Mouse (Mus musculus): ENCODE data around the gene Pla2g10. TPM values are rescaled to one million over a fixed set of nuclear protein-coding genes. Genes with fewer than 3 reads are reported as not detected.

Gene Pla2g10
- polyA plus RNA-seq (2012): not detected in 2 replicates

DNA sequence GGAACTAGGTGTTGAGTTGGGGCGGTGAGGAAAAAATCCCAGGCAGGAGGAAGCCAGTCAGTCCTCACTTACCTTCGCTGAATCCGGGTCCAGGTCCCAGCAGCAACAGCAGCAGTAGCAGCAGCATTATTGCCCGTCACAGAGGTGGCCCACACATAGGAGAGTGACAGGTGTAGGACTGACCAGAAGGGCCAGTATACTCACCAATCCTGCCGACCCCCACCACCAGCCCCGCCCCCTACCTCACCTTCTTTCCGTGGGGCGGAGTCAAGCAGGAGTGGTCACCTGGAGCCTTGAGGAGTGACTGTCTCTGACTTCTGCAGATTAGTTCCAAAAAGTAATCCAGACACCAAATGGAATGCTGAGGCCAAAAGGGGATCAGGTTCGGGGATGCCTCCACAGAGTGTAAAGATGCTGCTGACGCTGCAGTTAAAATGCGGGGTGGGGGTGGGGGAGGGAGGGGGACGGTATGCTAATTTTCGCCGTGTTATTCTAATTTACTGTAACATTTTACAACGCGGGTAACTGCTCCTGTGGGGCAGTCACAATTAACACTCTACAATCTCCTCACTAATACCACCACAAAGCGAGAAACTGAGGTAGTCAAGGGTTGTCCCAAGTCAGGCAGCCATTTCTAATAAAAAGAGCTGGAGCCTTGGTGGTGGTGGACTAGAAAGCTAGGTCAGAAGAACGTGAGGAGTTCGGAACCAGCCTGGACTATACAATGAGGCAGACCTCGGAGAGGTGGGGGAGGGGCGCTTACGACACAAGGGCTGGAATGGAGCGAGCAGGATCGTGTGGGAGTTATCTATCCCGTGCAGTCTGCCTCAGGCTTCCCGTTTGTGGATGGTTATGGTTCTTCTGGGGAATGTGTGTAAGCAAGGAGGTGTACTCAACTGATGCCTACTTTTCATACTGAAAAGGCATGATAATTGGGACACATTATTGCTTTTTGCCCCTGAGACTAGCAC lies at the start of gene Pla2g10:
Gene Pla2g10, minus strand, starts transcription at position 699 of the 971 bp plus-strand sequence.
- no peak for TF ChIP-seq GATA1 (IDR thresholded peaks at IDR 0.05; ENCODE audit: low read length)

DNA sequence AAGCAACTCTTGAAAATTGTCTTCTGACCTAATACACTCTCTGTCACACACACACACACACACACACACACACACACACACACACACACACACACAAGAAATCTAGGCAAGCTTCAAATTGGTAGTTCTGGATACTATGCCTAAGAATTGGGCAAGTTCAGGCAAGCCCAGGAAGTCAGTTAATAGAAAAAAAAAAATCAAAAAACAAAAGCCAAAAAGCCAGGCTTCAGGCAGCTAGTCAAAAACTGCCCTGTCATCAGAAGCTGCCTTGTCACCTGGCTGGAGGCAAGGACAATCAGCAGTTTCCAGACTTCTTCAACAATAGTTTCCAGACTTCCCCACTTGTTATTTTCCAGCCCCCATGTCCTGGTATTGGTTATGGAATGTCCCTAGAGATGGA lies 35.6 kb upstream of the Pla2g10 start:
- no peak for TF ChIP-seq GATA1 (IDR thresholded peaks at IDR 0.05; ENCODE audit: low read length)

DNA sequence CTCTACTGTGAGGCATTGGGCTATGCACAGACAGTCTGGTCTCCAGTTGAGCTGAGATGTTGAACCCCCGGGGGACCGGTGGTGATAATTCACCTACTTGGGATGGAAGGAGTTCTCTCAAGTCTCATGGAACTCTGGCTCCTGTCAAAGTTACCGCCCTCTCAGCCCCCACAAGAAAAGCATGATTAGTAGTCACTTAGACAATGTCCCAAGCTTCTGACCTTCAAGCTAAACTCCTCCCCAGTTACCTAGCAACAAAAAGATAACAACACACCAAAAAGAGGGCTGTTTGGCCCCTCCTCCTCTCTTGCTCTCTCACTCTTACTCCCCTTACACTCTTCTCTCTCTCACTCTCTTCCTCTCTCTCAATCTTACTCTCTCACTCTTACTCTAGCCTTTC lies 33.7 kb upstream of the Pla2g10 start:
- no peak for TF ChIP-seq GATA1 (IDR thresholded peaks at IDR 0.05; ENCODE audit: low read length)

DNA sequence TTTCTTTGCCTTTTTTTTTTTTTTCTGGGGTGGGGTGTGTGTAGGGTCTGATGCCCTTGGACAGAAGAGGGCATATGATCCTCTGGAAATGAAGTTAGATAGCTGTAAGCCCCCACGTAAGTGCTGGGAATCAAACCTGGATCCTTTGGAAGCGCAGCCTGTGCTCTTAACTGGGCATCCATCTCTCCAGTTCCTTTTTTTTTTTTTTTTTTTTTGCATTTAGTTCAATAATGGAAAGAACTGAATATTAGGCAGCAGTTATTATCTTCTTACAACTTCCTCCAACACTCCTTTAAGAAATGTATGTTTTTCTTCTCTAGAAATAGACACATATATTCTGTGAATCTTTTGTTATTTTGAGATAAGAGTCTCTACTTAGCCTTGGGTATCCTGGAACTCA lies 27.0 kb upstream of the Pla2g10 start:
- TF ChIP-seq GATA1 (IDR thresholded peaks at IDR 0.05; ENCODE audit: low read length): no peak

DNA sequence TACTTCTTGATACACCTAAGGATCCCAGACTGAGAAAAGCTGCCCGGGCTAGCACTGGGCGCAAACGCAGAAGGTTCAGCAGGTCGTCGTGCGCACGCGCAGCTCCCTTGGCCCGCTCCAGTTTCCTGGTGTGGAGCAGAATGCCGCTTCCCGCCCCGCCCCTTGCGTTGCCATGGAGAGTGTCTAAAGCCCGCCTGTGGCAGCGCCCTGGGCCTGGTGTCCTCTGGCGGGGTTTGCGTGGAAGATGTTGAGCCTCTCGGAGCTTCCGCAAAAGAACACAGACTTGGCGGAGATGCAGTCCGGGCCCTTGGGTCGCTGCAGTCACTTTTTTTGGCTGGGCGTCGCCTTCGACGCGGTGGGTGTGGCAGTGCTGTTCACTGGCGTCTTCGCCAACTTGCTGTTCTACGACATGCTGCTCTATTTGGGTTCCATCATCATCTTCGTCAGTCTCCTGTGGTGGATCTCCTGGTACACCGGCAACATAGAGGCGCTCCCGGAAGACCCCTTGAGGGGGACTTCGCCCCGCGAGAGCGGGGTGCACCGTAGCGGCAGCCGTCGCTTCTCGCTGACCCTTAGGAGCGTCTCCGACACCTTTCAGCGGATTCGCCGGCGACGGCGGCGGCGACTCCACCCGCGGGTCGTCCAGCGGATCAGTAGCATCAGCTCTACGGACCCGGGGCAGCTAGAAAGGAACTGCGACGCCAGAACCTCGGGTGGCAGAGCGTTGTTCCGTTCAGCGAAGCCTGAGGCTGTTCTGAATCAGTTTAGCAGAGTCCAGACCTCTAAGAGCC lies 23.8 kb upstream of the Pla2g10 start:
- TF ChIP-seq GATA1 (IDR thresholded peaks at IDR 0.05; ENCODE audit: low read length): no peak

DNA sequence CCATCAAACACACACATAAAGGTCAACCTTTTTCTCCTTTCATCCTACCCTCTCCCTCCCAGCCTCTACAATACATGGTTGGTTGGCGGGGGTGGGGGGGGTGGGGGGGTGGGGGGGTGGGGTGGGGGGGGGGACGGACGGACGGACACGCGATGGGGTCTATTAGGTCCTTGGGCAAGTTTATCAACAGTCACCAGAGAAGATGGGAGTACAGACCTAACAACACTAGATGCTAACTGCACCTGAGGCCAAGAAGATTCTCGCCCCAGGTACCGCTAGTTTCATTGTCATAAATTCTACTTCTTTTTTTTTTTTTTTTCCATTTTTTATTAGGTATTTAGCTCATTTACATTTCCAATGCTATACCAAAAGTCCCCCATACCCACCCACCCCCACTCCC lies 23.2 kb upstream of the Pla2g10 start:
- TF ChIP-seq GATA1 (IDR thresholded peaks at IDR 0.05; ENCODE audit: low read length): no peak

DNA sequence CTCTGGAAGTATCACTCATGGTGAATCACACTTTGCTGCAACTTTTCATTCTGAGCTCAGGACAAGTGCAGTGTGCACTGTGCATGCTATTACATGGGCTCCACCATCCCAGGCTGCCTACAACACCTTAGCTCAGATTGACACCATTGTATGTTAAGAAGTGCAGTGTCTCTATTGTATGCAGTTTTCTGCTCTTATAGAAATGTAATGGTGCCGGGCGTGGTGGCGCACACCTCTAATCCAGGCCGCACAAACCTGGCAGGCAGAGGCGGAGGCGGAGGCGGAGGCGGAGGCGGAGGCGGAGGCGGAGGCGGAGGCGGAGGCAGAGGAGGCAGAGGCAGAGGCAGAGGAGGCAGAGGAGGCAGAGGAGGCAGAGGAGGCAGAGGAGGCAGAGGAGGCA lies 19.8 kb upstream of the Pla2g10 start:
- TF ChIP-seq GATA1 (IDR thresholded peaks at IDR 0.05; ENCODE audit: low read length): no peak

DNA sequence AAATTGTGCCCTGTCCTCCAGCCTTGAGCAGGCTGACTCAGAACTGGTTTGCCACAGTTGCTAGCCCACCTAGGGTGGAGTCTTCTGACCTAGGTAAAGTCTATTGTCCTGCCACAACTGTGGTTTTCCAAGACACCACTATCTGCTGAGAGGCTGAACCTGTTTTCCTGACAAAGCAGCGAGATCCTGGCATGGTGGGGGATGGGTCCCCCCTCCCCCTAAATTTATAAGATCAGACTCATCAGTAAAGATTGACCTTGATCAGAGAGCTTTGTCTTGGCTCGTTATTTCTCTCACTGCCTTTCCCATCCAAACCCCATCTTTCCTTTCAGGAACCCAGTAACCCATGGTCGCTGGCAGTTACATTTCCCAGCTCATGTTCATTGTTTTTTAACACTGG lies 19.2 kb upstream of the Pla2g10 start:
- TF ChIP-seq GATA1 (IDR thresholded peaks at IDR 0.05; ENCODE audit: low read length): no peak

DNA sequence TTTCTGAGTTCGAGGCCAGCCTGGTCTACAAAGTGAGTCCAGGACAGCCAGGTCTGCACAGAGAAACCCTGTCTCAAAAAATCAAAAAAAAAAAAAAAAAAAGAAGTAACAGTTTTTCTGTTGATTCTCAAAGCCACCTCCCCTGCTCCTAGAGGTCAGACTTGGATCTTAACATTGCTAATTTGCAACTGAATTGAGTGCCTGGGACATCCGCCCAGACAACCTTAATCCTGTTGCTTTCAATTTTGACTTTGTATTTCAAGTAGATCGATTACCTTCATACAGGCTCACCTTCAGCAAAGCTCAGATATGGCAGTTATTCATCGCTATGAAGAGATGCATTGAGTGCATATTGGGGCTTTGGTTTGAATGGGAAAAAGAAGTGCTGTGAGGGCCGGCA lies 18.5 kb upstream of the Pla2g10 start:
- TF ChIP-seq GATA1 (IDR thresholded peaks at IDR 0.05; ENCODE audit: low read length): no peak

DNA sequence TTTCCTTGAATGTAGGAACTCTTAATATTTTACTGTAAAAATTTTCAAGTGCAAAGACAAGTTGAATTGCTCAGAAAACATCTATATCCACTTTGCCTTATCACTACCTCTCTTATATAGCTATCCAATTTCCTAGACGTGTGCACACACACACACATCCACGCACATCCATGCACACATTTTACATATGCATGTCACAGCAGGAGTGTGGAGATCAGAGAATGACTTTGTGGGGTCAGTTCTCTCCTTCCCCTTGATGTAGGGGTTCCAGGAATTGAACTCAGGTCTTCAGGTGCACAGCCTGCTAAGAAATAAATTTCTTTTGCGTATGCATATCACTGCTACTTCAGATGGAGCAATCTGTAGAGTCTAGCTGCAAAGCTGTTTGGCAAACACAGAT lies 17.3 kb upstream of the Pla2g10 start:
- no peak for TF ChIP-seq GATA1 (IDR thresholded peaks at IDR 0.05; ENCODE audit: low read length)

DNA sequence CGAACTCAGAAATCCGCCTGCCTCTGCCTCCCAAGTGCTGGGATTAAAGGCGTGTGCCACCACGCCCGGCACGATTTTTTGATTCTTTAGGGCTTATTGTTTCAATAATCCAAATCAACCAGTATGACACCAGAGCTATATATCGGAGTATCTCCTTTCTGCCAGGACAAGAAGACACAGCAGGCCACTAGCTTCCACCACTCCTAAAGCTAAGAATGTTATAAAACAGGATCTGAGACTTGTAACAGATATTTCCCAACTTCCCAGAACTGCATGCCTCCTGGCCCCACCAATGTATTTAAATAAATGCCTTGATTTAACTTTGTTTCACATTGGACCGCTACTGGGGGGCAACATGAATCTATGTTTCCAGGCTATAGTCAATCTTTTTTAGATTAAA lies 16.9 kb upstream of the Pla2g10 start:
- TF ChIP-seq GATA1 (IDR thresholded peaks at IDR 0.05; ENCODE audit: low read length): no peak

DNA sequence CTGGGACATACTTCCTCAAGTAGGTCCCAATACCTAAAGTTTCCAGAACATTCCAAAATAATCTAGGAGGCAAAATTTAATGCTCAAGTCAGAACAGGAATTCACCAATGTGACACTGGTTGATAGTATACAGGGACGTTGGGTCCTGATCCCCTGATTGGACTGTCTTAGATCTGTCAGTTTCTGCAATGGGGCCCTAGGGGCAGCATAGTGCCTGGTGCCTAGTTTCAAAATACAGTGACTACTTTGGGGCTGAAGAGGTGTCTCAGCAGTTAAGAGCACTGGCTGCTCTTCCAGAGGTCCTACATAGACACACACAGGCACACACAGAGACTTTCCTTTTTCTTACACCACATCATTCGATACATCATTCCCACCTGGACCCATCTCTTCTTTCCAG lies 10.1 kb upstream of the Pla2g10 start:
- no peak for TF ChIP-seq GATA1 (IDR thresholded peaks at IDR 0.05; ENCODE audit: low read length)

DNA sequence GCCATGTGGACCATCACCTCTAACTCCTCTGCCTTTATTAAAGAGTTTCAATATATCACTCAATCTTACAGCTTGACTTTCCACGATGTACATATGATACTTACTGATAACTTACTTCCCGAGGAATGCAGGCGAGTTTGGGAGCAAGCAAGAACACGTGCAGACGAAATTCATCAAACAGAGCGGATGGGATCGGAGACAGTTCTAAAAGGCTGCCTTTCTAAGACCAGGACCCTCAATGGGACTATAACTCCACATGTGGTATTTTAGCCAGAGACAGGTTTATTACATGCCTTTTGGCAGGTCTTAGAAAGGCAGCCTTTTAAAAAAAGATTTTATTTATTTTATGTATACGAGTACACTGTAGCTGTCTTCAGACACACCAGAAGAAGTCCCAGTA lies 5.2 kb upstream of the Pla2g10 start:
- TF ChIP-seq GATA1 (IDR thresholded peaks at IDR 0.05; ENCODE audit: low read length): no peak

DNA sequence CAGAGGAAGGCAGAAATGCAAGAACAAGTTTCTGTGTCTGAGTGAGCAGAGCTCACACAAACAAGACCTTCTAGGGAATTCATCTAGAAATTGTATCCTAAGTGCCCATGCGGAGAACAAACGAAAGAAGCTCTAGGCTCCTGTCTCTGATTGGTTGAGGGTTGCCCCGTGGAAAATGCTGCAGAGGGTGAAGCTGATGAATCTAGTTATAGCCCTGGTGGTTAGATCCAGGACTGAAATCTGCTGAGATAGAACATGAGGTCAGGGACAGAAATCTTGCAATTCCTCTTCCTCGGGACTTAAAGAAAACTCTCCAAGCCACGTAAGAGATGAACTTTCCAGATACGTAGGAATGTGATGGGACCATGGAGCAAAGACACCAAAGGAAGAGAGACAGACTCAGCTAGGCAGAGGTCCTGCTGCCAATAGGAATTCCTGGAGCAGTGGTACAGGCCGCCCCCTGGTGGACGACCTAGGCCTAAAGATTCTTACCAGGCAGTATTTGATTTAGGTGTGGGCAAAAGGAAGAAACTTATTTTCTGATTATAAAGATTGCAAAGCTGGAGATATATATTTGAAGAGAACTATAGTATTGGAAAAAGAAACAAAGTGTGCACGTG lies 2.8 kb upstream of the Pla2g10 start:
- TF ChIP-seq GATA1 (IDR thresholded peaks at IDR 0.05; ENCODE audit: low read length): no peak

DNA sequence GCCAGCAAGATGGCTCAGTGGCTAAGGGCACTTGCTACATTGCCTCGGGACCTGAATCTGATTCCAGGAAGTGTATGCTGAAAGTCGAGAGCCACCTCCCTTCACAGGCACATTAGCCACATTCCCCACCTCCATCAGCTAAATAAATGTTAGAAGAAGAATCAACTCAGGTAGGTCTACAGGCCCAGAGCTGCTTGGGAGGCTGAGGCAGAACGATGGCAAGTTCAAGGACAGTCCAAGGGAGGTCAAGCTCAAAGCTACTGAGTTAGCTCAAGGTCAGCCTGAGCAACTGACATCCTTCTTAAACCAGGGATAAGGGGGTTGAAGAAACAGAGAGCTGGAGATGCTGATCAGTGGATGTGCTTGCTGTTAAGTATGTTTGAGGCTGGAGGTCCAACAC lies 2.0 kb upstream of the Pla2g10 start:
- no peak for TF ChIP-seq GATA1 (IDR thresholded peaks at IDR 0.05; ENCODE audit: low read length)

DNA sequence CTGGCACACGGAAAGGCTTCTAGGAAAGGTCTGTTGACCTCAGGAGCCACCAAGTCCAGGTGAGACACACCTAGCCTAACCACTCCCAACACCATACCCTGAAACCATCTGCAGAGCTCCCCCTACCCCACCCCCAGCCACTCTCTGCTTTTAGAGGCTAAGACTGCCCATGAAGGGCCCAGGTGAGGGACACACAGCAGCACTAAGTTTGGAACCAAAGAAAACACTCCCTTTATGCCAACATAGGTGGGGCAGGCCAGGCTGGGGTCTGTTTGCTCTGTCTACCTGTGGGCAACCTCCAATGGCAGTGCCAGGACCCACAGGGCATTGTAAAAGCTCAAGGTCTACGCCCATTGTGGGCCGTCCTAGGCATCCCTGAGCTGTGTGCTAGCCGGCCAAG lies 1.4 kb downstream of the Pla2g10 start:
- TF ChIP-seq GATA1 (IDR thresholded peaks at IDR 0.05; ENCODE audit: low read length): no peak

Measured in G1E-ER4 (cell line).